Mouse (Mus musculus): ENCODE data around the gene Il5.

Gene Il5

GRCm38 (mm10) chr11:53720715-53721114, at the start of gene Il5:
TSS of gene Il5 (plus strand) at chr11:53720794.
- DNase-seq, result no peak

GRCm38 (mm10) chr11:53671414-53671813, 49.2 kb upstream of the Il5 start:
- DNase-seq, result no peak

GRCm38 (mm10) chr11:53680141-53680540, 40.5 kb upstream of the Il5 start:
- no peak for DNase-seq

GRCm38 (mm10) chr11:53681686-53682085, 38.9 kb upstream of the Il5 start:
- DNase-seq, result no peak

- no peak for DNase-seq
Observed at GRCm38 (mm10) chr11:53682170-53682569, 38.4 kb upstream of the Il5 start.

- no peak for DNase-seq
Observed at GRCm38 (mm10) chr11:53682994-53683530, 37.5 kb upstream of the Il5 start.

- no peak for DNase-seq
Observed at GRCm38 (mm10) chr11:53691979-53692378, 28.6 kb upstream of the Il5 start.

- no peak for DNase-seq
Observed at GRCm38 (mm10) chr11:53698521-53698920, 22.1 kb upstream of the Il5 start.

- DNase-seq, result no peak
Observed at GRCm38 (mm10) chr11:53699351-53699750, 21.2 kb upstream of the Il5 start.

- no peak for DNase-seq
Observed at GRCm38 (mm10) chr11:53706236-53706933, 14.2 kb upstream of the Il5 start.

GRCm38 (mm10) chr11:53706934-53707717, 13.5 kb upstream of the Il5 start, which contains the start of gene Rad50:
TSS of gene Rad50 (minus strand) at chr11:53707319.
- peak; percentile 94 to 95 for DNase-seq

GRCm38 (mm10) chr11:53707718-53708009, 12.9 kb upstream of the Il5 start:
- DNase-seq, result peak in 1 of 2 experiments; percentile 6

- no peak for DNase-seq
Observed at GRCm38 (mm10) chr11:53719701-53720100, 893 bp upstream of the Il5 start.

GRCm38 (mm10) chr11:53731457-53731856, 10.9 kb downstream of the Il5 start:
- DNase-seq, result no peak

- no peak for DNase-seq
Observed at GRCm38 (mm10) chr11:53732244-53732643, 11.7 kb downstream of the Il5 start.

- DNase-seq, result peak; percentile 20 to 24
Observed at GRCm38 (mm10) chr11:53733824-53734223, 13.2 kb downstream of the Il5 start.

- DNase-seq, result no peak
Observed at GRCm38 (mm10) chr11:53734431-53734830, 13.8 kb downstream of the Il5 start.

GRCm38 (mm10) chr11:53734970-53735681, 14.5 kb downstream of the Il5 start:
- DNase-seq, result peak in 1 of 2 experiments; percentile 4

GRCm38 (mm10) chr11:53735682-53736245, 15.2 kb downstream of the Il5 start:
- DNase-seq, result peak; percentile 71 to 74

- DNase-seq, result peak; percentile 79
Observed at GRCm38 (mm10) chr11:53736771-53737572, 16.4 kb downstream of the Il5 start.

GRCm38 (mm10) chr11:53737573-53737946, 17.0 kb downstream of the Il5 start:
- DNase-seq, result peak; percentile 74 to 77

- DNase-seq, result no peak
Observed at GRCm38 (mm10) chr11:53742353-53742752, 21.8 kb downstream of the Il5 start.
